ENCODE assay signal across 22 mouse cellular contexts in the genomic region with DNA sequence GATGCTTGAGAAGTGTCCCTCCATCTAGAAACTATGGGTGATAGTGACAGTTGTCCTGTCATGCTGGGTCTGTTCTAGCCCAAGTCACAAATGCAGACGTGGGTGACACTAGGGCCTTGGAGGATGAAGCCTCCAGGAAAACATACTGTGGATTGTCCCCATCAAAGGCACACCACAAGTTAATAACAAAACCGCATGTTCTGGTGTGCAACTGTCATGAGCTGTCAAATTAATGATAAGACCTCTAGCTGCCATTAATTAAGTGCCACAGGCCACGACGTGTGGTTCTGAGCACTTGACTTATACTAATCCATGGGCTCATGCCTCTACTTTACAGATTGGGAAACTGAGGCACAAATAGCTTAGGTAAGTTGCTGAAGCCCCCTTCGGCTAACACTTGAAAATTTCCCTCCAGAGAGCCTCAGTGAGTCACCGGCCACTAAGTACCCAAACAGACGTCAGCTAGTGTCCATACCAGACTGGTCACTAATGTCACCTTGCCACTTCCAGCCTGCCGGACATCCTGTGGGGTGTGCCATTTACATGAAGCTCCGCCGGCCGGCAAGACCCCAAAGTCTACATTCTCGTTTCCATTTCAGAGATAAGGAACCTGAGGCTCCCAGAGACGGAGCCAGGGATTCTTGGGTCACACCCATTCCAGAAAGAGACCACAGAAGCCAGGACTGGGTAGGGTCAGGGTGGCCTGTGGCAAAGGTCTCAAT. TPM values are rescaled to one million over a fixed set of nuclear protein-coding genes. Genes with fewer than 3 reads are reported as not detected.
"Had no signal": no experiment of that assay in that cellular context is flagged by ENCODE, and none has a peak within 500 bp of the region (broad histone marks: within the 10 kb centered on the region; RNA-seq: fewer than 3 reads in every experiment).

No protein-coding gene starts in this region.

- DNase-seq: kidney, adult 18-20 months; kidney, adult 9 months; kidney, postnatal 14 days; kidney, postnatal 4 days; liver, postnatal 0 days; lung, embryonic 14.5 days; midbrain, embryonic 14.5 days; retina, postnatal 1 day; thymus, adult 2 months had no signal

- H3K4me3 ChIP-seq: limb, embryonic 15.5 days; neural tube, embryonic 13.5 days had no signal

- H3K9me3 ChIP-seq: limb, embryonic 15.5 days; neural tube, embryonic 13.5 days had no signal

- H3K36me3 ChIP-seq: limb, embryonic 15.5 days; neural tube, embryonic 13.5 days had no signal

- H3K9ac ChIP-seq: limb, embryonic 15.5 days; liver, embryonic 14.5 days; liver, postnatal 0 days; lung, embryonic 14.5 days; neural tube, embryonic 13.5 days had no signal

- H3K27ac ChIP-seq: limb, embryonic 15.5 days; liver, embryonic 14.5 days; macrophage; neural tube, embryonic 13.5 days; stomach, postnatal 0 days had no signal

- H3K4me2 ChIP-seq: limb, embryonic 15.5 days; liver, embryonic 11.5 days; lung, embryonic 14.5 days; midbrain, embryonic 11.5 days; neural tube, embryonic 13.5 days had no signal

- H3K4me1 ChIP-seq: neural tube, embryonic 13.5 days had no signal

- H3K27me3 ChIP-seq: limb, embryonic 15.5 days; neural tube, embryonic 13.5 days had no signal

- ATAC-seq: intestine, embryonic 16.5 days; liver, postnatal 0 days; lung, postnatal 0 days had no signal

RNA-seq across cellular contexts. Expression of gene Runx3, which starts 18.3 kb away (rescaled TPM):
- total RNA-seq: layer of hippocampus, adult 18-20 months; layer of hippocampus, postnatal 14 days; left cerebral cortex, postnatal 14 days had no signal
- polyA plus RNA-seq: kidney, embryonic 16.5 days; midbrain, embryonic 11.5 days; midbrain, embryonic 14.5 days had no signal
